Mouse (Mus musculus) midbrain, embryonic 12.5 days (tissue): Measurements from ENCODE around the gene Tomm20. TPM values are rescaled to one million over a fixed set of nuclear protein-coding genes. Genes with fewer than 3 reads are reported as not detected.
"Not testable (repeated sequence)": the region's sequence is repeated elsewhere in the genome, so short reads cannot be mapped to it uniquely, and the experiment has no call there.

Experiments used
- ATAC-seq: fragments of 200-750 bp; cut with Nextera tagmentation; 2 replicates; pipeline ENCODE4 v1.8.0; 2017; ENCODE audit warnings: low read depth, moderate TSS enrichment, moderate library complexity; ENCODE audit not compliant: low FRiP score
- H3K27ac ChIP-seq: fragments of 300-500 bp; sonication (generic); replicated peaks from 2 replicates; pipeline ENCODE4 v1.5.1; 2016; ENCODE audit warnings: mild to moderate bottlenecking
- H3K27me3 ChIP-seq: fragments of 300-500 bp; sonication (generic); 2 replicates; pipeline ENCODE4 v1.6.1; 2016; ENCODE audit warnings: mild to moderate bottlenecking
- H3K36me3 ChIP-seq: fragments of 300-500 bp; sonication (generic); 2 replicates; pipeline ENCODE4 v1.6.1; 2016
- H3K4me1 ChIP-seq: fragments of 300-500 bp; sonication (generic); 2 replicates; pipeline ENCODE4 v1.6.1; 2016
- H3K4me2 ChIP-seq: fragments of 300-500 bp; sonication (generic); replicated peaks from 2 replicates; pipeline ENCODE4 v1.6.1; 2016; ENCODE audit warnings: mild to moderate bottlenecking, moderate library complexity
- H3K4me3 ChIP-seq: fragments of 300-500 bp; sonication (generic); 2 replicates; pipeline ENCODE4 v1.5.1; 2016; ENCODE audit warnings: mild to moderate bottlenecking
- H3K9ac ChIP-seq: fragments of 300-500 bp; sonication (generic); replicated peaks from 2 replicates; pipeline ENCODE4 v1.6.1; 2016; ENCODE audit warnings: mild to moderate bottlenecking, moderate library complexity
- H3K9me3 ChIP-seq: fragments of 300-500 bp; sonication (generic); 2 replicates; pipeline ENCODE4 v1.6.1; 2016; ENCODE audit warnings: mild to moderate bottlenecking
- WGBS: fragments of 180-500 bp; shearing (Covaris S2); methylation state at CpG from one replicate; pipeline ENCODE4 v1.1.7; 2016; 5-methylcytosine and 5-hydroxymethylcytosine counted together
- polyA plus RNA-seq: library from polyadenylated mRNA; unstranded; fragments of >200 nt; fragmentation: Nextera tagmentation; extraction: Ambion mirVana; gene quantifications from 2 replicates; pipeline ENCODE4 v1.2.1, GENCODE M21; 2016

The Tomm20 gene
- polyA plus RNA-seq, result 175 and 193 TPM in 2 replicates

DNA sequence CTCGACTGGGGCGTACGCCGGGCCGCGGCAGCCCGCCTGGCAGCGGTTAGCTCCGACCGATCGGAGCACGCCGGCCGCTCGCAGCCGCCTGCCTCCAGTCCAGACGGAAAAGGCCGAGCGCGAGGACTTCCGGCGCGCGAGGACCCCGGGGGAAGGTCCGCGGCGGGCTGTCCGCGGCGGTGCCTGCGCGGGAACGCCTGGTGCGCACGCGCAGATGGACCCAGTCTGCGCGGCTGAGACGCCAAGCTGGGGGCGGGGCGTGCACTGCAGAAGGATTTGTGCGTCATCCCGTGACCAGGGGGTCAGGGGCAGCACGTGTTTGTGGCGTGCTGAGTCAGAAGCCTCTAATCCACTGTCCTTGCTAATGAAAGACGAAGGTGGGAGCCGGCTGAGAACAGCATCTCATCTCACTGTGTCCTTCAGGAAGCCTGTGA, at the start of gene Tomm20:
TSS of gene Tomm20 (minus strand) at position 115 of the 434 bp plus-strand sequence.
- WGBS, result under 1% methylated on average over 48 of the region's 48 CpGs
- H3K27me3 ChIP-seq, result no peaks in the 10 kb centered on the region
- H3K4me1 ChIP-seq, result peaks cover 18% of the 10 kb centered on the region
- peaks cover 23% of the 10 kb centered on the region for H3K36me3 ChIP-seq
- peak; percentile 93 for ATAC-seq
- H3K9ac ChIP-seq, result peak within 1 kb of the TSS; percentile 89
- H3K9me3 ChIP-seq, result no peaks in the 10 kb centered on the region
- H3K27ac ChIP-seq, result peak within 1 kb of the TSS; percentile 86
- H3K4me3 ChIP-seq, result peak within 1 kb of the TSS; percentile 89
- peak within 1 kb of the TSS; percentile 88 for H3K4me2 ChIP-seq

DNA sequence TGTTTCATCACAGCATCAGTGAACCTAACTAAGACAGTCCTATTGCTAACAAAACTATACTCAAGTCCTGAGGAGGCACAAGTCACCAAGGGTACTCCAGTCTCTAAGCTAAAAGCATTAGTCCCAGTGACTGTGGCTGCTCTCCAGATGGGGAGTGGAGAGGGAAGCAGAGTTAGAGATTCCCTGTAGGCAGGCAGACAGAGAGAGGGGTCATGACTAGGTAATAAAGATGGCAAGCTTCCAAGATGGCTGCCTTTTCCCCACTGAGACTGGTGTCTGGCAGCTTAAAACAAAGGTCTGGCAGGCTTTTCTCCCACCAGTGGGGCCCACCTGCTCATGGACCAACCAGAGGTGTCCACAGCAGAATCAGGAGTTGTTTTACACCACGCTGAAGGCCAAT, 48.9 kb upstream of the Tomm20 start:
- H3K36me3 ChIP-seq, result no peaks in the 10 kb centered on the region
- WGBS, result 59% methylated on average over 1 of the region's 1 CpGs
- H3K9me3 ChIP-seq, result no peaks in the 10 kb centered on the region
- H3K4me1 ChIP-seq, result no peaks in the 10 kb centered on the region
- no peak overlapping the region for H3K9ac ChIP-seq
- H3K27ac ChIP-seq, result no peak overlapping the region
- no peak for ATAC-seq
- no peaks in the 10 kb centered on the region for H3K27me3 ChIP-seq
- no peak overlapping the region for H3K4me3 ChIP-seq
- H3K4me2 ChIP-seq, result no peak overlapping the region

GRCm38 (mm10) chr8:126989363-126990153, 43.9 kb upstream of the Tomm20 start:
- no peak for ATAC-seq
- no peak overlapping the region for H3K27ac ChIP-seq
- H3K27me3 ChIP-seq, result no peaks in the 10 kb centered on the region; the same call in 1 of the 2 replicates
- H3K4me1 ChIP-seq, result no peaks in the 10 kb centered on the region
- 76% methylated on average over 5 of the region's 5 CpGs for WGBS
- no peaks in the 10 kb centered on the region for H3K9me3 ChIP-seq
- H3K9ac ChIP-seq, result no peak overlapping the region
- H3K4me3 ChIP-seq, result no peak overlapping the region
- H3K36me3 ChIP-seq, result no peaks in the 10 kb centered on the region
- H3K4me2 ChIP-seq, result no peak overlapping the region

GRCm38 (mm10) chr8:126988346-126989006, 42.8 kb upstream of the Tomm20 start:
- no peak overlapping the region for H3K4me2 ChIP-seq
- no peak for ATAC-seq
- H3K4me1 ChIP-seq, result no peaks in the 10 kb centered on the region
- no peak overlapping the region for H3K27ac ChIP-seq
- no peaks in the 10 kb centered on the region for H3K36me3 ChIP-seq
- WGBS, result 61% methylated on average over 16 of the region's 16 CpGs
- H3K4me3 ChIP-seq, result no peak overlapping the region
- H3K9ac ChIP-seq, result no peak overlapping the region
- H3K9me3 ChIP-seq, result no peaks in the 10 kb centered on the region
- no peaks in the 10 kb centered on the region; the same call in 1 of the 2 replicates for H3K27me3 ChIP-seq

DNA sequence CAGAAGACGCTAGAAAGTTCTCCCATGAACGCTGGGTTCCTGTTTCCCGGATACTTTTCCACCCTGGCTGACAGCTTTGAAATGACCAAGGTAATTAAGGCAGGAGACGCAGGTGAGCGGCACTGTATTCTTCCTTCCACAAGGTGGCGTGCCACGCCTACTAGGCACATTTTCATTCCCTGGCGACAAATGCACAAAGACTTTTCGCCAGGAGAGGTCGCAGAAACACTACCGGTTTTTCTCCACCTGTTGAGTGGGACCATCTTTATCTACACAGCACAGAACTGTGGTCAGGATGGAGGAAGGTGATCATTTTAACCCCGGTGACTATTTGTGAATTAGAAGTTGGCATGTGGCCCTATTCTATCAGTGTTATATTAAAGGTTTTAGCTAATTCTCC, 40.9 kb upstream of the Tomm20 start:
- no peaks in the 10 kb centered on the region for H3K4me1 ChIP-seq
- no peak overlapping the region for H3K4me2 ChIP-seq
- no peak overlapping the region for H3K4me3 ChIP-seq
- H3K36me3 ChIP-seq, result no peaks in the 10 kb centered on the region
- no peaks in the 10 kb centered on the region for H3K9me3 ChIP-seq
- ATAC-seq, result peak; percentile 44; the same call in 1 of the 2 replicates
- H3K9ac ChIP-seq, result no peak overlapping the region
- WGBS, result 2% methylated on average over 12 of the region's 12 CpGs
- H3K27ac ChIP-seq, result no peak overlapping the region
- no peaks in the 10 kb centered on the region; the same call in 1 of the 2 replicates for H3K27me3 ChIP-seq

DNA sequence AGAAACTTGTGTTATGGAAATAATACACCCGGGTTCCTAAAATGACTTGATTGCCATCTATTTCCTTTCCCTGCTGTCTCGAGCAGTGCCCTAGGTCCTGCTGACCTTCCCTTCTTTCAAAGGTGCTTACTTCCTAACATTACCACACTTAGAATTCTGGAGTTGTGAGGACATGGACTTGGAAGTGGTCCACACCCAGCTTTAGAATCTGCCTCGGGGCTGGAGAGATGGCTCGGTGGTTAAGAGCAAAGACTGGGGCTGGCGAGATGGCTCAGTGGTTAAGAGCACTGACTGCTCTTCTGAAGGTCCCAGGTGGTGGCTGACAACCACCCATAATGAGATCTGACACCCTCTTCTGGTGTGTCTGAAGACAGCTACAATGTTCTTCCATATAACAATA, 34.4 kb upstream of the Tomm20 start:
- H3K36me3 ChIP-seq, result no peaks in the 10 kb centered on the region
- no peak for ATAC-seq
- no peaks in the 10 kb centered on the region for H3K4me1 ChIP-seq
- 74% methylated on average over 5 of the region's 5 CpGs for WGBS
- H3K9me3 ChIP-seq, result no peaks in the 10 kb centered on the region
- H3K4me3 ChIP-seq, result no peak overlapping the region
- H3K4me2 ChIP-seq, result no peak overlapping the region
- H3K27me3 ChIP-seq, result peaks cover 29% of the 10 kb centered on the region
- no peak overlapping the region for H3K9ac ChIP-seq
- no peak overlapping the region for H3K27ac ChIP-seq

DNA sequence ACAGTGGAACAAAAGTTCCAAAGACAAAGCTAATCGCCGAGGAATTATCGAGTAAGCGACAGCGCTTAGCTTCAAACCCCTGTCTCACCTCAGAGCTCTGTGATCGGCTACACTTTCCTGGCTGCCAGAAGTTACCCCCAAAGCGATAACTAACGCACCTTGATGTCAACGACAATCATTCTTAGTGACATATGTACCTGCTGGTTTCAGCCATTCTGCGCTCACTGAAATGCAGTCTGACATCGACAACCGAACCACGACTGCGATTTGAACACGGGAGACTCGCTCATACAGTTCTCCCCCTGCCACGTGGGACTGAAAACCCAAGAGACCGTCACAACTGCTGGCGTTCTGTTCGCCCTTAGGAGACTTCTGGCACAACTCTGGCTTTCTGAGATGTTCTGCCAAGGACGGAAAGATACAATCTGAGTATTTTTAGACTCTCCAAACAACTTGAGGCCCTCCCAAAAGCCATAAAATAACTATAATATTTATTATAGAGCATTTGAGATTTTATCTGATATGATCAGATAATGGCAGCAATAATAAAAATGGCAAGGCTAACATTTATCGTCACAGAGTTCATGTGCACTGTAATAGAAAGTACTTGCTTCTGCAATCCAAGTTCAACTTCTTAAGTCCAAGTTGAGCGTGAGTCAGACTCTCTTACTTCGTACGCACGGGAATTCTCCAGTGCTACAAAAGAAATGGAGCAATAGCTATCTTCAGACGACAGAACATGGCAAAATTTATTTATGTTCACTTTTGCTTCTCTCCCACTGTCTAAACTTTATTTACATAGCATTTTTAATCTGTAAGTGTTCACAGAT, 33.7 kb upstream of the Tomm20 start:
- H3K4me1 ChIP-seq, result no peaks in the 10 kb centered on the region
- 26% methylated on average over 27 of the region's 27 CpGs for WGBS
- peak overlapping the region; percentile 22 for H3K4me3 ChIP-seq
- peak overlapping the region; percentile 30 for H3K4me2 ChIP-seq
- H3K9ac ChIP-seq, result 0 out of 2 replicates have a peak overlapping the region, but pooled peaks have one; percentile 0
- no peaks in the 10 kb centered on the region for H3K36me3 ChIP-seq
- peaks cover 29% of the 10 kb centered on the region for H3K27me3 ChIP-seq
- H3K9me3 ChIP-seq, result no peaks in the 10 kb centered on the region
- no peak overlapping the region for H3K27ac ChIP-seq
- ATAC-seq, result no peak

DNA sequence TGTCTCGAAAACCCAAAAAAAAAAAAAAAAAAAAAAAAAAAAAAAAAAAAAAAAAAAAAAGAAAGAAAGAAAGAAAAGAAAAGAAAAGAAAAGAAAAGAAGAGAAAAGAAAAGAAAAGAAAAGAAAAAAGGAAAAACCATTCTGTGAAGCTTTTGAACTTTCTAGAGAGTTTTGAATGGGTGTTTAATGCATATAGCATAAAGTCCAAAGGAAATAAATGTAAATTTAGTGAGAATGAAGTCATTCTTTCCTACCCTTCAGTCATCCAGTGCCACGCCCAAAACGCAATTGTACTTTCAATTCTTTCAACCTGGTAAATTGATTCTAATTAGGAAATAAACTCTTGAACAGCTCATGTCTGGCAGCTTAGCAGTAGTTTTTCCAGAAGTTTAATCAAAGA, 32.9 kb upstream of the Tomm20 start:
- not testable (repeated sequence) for H3K4me3 ChIP-seq, H3K36me3 ChIP-seq, ATAC-seq, H3K4me2 ChIP-seq, H3K9ac ChIP-seq, H3K4me1 ChIP-seq, H3K27ac ChIP-seq, H3K9me3 ChIP-seq
- 48% methylated on average over 2 of the region's 3 CpGs for WGBS
- peaks cover 30% of the 10 kb centered on the region for H3K27me3 ChIP-seq

DNA sequence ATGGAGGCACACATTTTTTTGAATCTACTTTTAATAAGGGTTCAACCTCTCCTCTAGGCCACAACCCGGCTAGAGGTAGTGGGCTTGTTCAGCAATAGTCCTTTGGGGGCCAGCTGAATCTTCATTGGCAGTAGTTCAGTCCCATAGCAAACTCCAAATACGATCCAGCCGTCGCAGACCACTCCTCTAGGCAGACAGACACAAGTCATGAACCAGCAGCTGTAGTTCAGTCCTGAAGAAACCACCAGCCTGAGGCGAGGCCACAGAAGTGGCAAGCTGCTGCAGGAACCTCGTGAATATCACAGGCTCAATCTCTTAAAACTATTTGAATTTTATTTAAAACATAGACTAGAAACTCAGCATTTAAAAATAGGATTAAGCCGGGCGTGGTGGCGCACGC, 32.4 kb upstream of the Tomm20 start:
- Histone ChIP-seq H3K4me2 (no peak overlapping the region), H3K27me3 (peaks cover 34% of the 10 kb centered on the region), H3K4me3 (no peak overlapping the region), H3K9me3 (no peaks in the 10 kb centered on the region), H3K4me1 (no peaks in the 10 kb centered on the region), H3K9ac (no peak overlapping the region), H3K27ac (no peak overlapping the region), H3K36me3 (no peaks in the 10 kb centered on the region)
- 81% methylated on average over 10 of the region's 10 CpGs for WGBS
- ATAC-seq, result no peak

DNA sequence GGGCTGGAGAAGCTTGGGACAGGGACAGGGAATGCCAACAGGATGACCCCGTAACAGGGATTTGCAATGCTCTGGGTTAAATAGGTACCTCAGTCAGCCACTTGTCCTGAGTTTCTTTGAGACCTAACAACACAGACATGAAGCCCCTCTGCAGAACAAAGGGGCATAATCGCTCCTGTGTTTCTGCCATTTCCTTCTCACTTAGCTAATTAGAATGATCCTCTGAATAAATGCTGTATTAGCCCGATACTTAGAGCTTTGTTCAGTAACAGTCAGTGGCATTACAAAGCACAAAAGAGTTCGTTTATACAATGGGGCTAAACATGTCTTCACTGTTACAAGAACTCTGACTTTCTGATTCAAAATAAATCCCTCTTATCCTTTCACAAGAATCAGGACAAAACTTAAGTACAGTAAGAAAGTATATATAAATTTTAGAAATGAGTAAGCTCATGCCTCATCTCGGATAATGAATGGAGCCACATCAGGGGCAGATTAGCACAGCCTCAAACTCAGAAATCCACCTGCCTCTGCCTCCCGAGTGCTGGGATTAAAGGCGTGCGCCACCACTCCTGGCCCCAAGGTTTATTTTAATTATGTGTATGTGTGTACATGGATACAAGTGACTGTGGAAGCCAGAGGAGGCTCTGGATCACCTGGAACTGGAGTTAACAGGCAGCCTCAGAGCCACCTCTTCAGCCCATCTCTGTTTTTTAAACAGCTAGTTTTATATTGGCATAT, 31.1 kb upstream of the Tomm20 start:
- Histone ChIP-seq H3K9ac (no peak overlapping the region), H3K4me1 (no peaks in the 10 kb centered on the region), H3K4me3 (no peak overlapping the region), H3K36me3 (no peaks in the 10 kb centered on the region), H3K9me3 (no peaks in the 10 kb centered on the region), H3K4me2 (no peak overlapping the region), H3K27me3 (peaks cover 34% of the 10 kb centered on the region), H3K27ac (no peak overlapping the region)
- WGBS, result 61% methylated on average over 8 of the region's 8 CpGs
- no peak for ATAC-seq

DNA sequence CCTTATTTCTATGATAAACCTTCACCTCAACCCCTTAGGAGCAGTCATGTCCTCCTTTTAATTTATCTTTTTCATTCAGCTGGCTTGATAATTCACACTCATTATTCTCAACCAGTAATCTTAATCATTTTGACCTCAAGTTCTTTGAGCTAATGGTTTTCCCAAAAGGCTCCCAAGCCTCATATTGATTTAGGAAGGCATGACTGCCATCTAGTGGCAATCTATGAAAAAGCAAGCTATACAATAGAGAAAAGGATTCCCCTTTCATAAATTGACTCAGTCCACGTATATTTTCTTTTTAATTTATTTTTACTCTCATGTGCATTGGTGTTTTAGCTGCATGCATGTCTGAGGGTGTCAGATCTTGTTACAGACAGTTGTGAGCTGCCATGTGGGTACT, 30.1 kb upstream of the Tomm20 start:
- no peak overlapping the region for H3K4me2 ChIP-seq
- peaks cover 34% of the 10 kb centered on the region for H3K27me3 ChIP-seq
- no peaks in the 10 kb centered on the region for H3K36me3 ChIP-seq
- WGBS, result 19% methylated on average over 1 of the region's 1 CpGs
- ATAC-seq, result no peak
- 0 out of 2 replicates have a peak, but pooled peaks cover 3% of the 10 kb centered on the region for H3K4me1 ChIP-seq
- no peak overlapping the region for H3K4me3 ChIP-seq
- no peak overlapping the region for H3K9ac ChIP-seq
- H3K27ac ChIP-seq, result no peak overlapping the region
- H3K9me3 ChIP-seq, result no peaks in the 10 kb centered on the region
